Mouse (Mus musculus): ENCODE results near the gene AI182371. TPM values are rescaled to one million over a fixed set of nuclear protein-coding genes. Genes with fewer than 3 reads are reported as not detected.

Gene AI182371
- polyA plus RNA-seq, 1 experiment from 2014 or later = 0.12 TPM

GRCm38 (mm10) chr2:35048851-35049250 is 52.5 kb downstream of the AI182371 start:
- in situ Hi-C loops (cut with MboI; ENCODE audit: low pct_unique_long_range_greater_than_20kb) = loop anchor here (5.0 to 25.0 kb wide), 2 partner anchors 58 to 313 kb away; partner anchors contain the start of genes 4930568D16Rik and Cntrl
- peak; percentile 61 for TF ChIP-seq CTCF (IDR thresholded peaks at IDR 0.05)
- ATAC-seq (no peak), DNase-seq (ENCODE audit: low read depth, low spot score) (no peak)
- H3K27me3 ChIP-seq = peaks cover 7% of the 10 kb centered on the region
- CTCF ChIA-PET = interaction anchor here (2.4 kb wide), 1 partner anchor 60 kb away, joined by 9 read pairs; the partner anchor contains the start of gene Cntrl
- POLR2A ChIA-PET = no interaction called here

- in situ Hi-C loops (cut with MboI; ENCODE audit: low pct_unique_long_range_greater_than_20kb) = loop anchor here (5.0 to 25.0 kb wide), 2 partner anchors 62 to 317 kb away; partner anchors contain the start of genes 4930568D16Rik and Cntrl
- no peak for ATAC-seq
- CTCF ChIA-PET = interaction anchor here (0.7 to 4.4 kb wide), 7 partner anchors 10 to 87 kb away, joined by 3 to 29 read pairs (median 3); partner anchors contain the start of gene Cntrl
- POLR2A ChIA-PET = interaction anchor here (1.4 kb wide), 1 partner anchor 64 kb away, joined by 4 read pairs; no protein-coding TSS in a partner anchor
- no peak for DNase-seq (ENCODE audit: low read depth, low spot score)
- peaks cover 2% of the 10 kb centered on the region for H3K27me3 ChIP-seq
- peak; percentile 73 for TF ChIP-seq CTCF (IDR thresholded peaks at IDR 0.05)
These were observed 56.4 kb downstream of the AI182371 start for GRCm38 (mm10) chr2:35044956-35045355.

GRCm38 (mm10) chr2:35038580-35039375 is 62.6 kb downstream of the AI182371 start:
- ATAC-seq (no peak), DNase-seq (ENCODE audit: low read depth, low spot score) (no peak)
- ChIA-PET CTCF (no interaction called here), POLR2A (no interaction called here)
- peaks cover 7% of the 10 kb centered on the region for H3K27me3 ChIP-seq
- in situ Hi-C loops (cut with MboI; ENCODE audit: low pct_unique_long_range_greater_than_20kb) = loop anchor here (25.0 kb wide), 1 partner anchor 324 kb away; the partner anchor contains the start of gene 4930568D16Rik
- no peak for TF ChIP-seq CTCF (IDR thresholded peaks at IDR 0.05)

Other genes starting within 250 kb of the AI182371 start
- 33.2 TPM for gene Cutal, start 227.1 kb downstream of the AI182371 start, polyA plus RNA-seq (2021)
- 82.5 TPM for gene Psmd5, start 226.6 kb downstream of the AI182371 start, polyA plus RNA-seq (2021)
- 0.99 TPM for gene Phf19, start 187.5 kb downstream of the AI182371 start, polyA plus RNA-seq (2021)
- 0.19 TPM for gene Traf1, start 139.8 kb downstream of the AI182371 start, polyA plus RNA-seq (2021)
- not detected for gene Hc, start 40.1 kb downstream of the AI182371 start, polyA plus RNA-seq (2021)
- 17.4 TPM for gene Cntrl, start 7.9 kb upstream of the AI182371 start, polyA plus RNA-seq (2021)
- 136 TPM for gene Rab14, start 99.6 kb upstream of the AI182371 start, polyA plus RNA-seq (2021)
- gene Gsn, start 154.8 kb upstream of the AI182371 start, polyA plus RNA-seq (2021) = 207 TPM
- gene Stom, start 235.4 kb upstream of the AI182371 start, polyA plus RNA-seq (2021) = 19.6 TPM

Data from Patski (cell line).